Mouse (Mus musculus) inflammation-experienced regulatory T-cells, adult 6 months (primary cell): ENCODE data around the gene 4930544D05Rik. TPM values are rescaled to one million over a fixed set of nuclear protein-coding genes. Genes with fewer than 3 reads are reported as not detected.

Source experiments
- ATAC-seq: one replicate; pipeline ENCODE4 v1.8.0; 2017
- polyA plus RNA-seq, 3 experiments: library from polyadenylated mRNA; unstranded; fragments of 100-300 nt; shearing (Covaris generic); gene quantifications; one replicate each; pipeline ENCODE4 v1.2.1; 2017

Gene 4930544D05Rik
- polyA plus RNA-seq, 3 experiments from 2014 or later, result not detected

DNA sequence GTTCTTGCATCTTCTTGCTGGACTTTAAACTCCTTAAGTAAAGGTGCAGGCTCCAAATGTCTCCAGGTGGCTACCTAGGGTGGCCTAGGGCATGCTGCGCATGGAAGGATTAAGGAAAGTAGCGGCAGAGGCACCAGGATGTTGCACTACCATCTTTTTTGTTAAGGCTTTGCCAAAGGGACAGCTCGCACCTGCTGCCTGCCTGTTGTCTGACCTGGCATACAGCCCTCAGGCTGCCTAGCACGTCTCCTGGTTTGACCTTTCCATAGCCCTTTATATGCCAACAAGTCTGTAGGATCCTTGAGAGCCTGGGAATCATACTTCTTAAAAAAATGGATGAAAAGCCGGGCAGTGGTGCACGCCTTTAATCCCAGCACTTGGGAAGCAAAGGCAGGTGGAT is 27.4 kb downstream of the 4930544D05Rik start:
- no peak for ATAC-seq

- ATAC-seq, result no peak
Observed at GRCm38 (mm10) chr11:70644564-70645103, 29.0 kb downstream of the 4930544D05Rik start.

DNA sequence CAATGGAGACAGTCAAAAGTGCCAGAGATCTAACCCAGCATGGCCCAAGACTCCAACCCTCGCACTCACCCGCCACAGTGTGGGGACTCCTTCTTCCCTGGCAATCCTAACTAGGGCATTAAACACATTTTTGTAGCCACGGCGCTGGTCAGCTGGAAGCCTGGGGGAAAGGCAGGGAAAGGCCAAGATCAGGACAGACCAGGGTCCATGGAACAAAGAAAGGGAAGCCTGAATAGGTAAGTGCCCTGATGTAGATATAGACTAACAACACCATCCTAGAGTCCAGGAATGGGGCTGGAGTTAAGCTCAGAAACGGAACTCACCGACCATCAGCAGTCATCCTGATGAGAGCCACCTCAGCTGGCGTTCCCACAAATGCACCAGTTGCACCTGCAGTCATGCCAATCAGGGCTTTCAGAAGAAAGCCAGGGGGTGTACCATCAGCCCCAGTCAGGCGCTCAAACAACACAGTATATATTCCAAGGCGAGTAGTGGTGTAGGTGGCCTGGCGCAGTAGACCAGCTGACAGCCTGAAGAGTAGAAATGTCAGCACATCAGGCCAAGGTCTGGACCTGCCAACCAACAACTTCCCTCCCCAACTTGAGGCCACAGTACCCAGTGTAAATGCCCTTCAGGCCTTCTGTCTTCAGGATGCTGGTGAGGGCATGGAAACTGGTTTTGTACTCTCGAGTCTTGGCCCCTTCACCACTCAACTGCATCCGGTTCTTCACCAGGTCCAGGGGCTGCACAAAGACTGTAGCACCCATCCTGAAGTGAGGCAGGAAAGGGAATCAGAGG is 30.0 kb downstream of the 4930544D05Rik start:
- no peak for ATAC-seq

DNA sequence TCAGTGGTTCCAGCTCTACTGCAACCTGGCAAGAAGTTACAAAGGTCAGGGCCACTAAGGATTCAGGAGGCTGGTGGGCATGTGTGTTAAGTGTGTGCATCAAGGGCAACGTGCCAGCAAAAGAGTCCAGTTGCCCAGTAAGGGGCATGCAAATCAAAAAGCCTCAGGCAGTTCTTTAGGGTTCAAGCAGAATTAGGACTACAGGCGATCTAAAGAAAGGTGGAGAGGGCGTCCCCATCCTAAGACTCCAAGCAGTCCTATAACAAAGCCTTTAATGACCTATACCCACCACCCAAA is 30.6 kb downstream of the 4930544D05Rik start:
- ATAC-seq, result no peak

- peak; percentile 77 for ATAC-seq
Observed at GRCm38 (mm10) chr11:70646691-70647650, 31.3 kb downstream of the 4930544D05Rik start, which contains the start of the genes Rnf167 and Slc25a11. Gene Rnf167 (plus strand): TSS chr11:70647235. Gene Slc25a11 (minus strand): TSS chr11:70647479.

GRCm38 (mm10) chr11:70647716-70648420 is 32.2 kb downstream of the 4930544D05Rik start:
- no peak for ATAC-seq

GRCm38 (mm10) chr11:70648512-70648911 is 32.9 kb downstream of the 4930544D05Rik start:
- ATAC-seq, result no peak

DNA sequence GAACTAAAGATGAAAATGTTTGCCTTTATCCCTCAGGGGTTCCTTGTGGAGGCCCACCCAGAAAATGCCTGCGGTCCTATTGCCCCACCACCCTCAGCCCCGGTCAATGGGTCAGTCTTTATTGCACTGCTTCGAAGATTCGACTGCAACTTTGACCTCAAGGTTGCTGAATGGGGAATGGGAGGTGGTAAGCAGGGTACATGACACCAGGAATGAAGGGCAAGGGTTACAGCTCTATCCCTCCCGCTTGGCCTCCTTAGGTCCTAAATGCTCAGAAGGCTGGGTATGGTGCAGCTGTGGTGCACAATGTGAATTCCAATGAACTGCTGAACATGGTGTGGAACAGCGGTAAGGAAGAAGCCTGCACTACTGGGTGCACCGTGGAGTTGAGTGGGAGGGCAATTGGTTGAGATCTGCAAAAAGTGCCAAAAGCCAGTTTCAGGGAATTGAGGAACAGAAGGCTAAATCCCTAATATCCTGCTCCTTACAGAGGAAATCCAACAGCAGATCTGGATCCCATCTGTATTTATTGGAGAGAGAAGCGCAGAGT is 33.6 kb downstream of the 4930544D05Rik start:
- ATAC-seq, result no peak

- peak; percentile 49 for ATAC-seq
Observed at GRCm38 (mm10) chr11:70650322-70651175, 34.9 kb downstream of the 4930544D05Rik start.

DNA sequence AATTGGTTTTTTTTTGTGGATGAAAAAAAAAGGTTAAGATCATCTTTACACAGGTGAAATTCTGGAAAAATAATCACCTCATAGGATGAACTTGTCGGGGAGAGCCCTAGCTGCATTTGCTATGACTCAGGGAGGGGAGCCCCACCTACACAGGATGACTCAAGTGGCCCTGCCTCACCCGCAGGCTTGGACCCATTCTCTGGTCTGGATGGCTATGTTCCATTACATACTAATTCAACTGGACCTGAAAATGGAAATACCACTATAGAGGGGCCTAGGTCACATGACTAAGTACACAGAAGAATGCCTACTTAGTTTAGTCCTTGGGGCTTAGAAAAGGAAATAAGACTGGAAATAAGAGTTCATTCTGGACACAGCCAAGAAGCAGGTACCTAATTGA is 35.7 kb downstream of the 4930544D05Rik start:
- ATAC-seq, result no peak

DNA sequence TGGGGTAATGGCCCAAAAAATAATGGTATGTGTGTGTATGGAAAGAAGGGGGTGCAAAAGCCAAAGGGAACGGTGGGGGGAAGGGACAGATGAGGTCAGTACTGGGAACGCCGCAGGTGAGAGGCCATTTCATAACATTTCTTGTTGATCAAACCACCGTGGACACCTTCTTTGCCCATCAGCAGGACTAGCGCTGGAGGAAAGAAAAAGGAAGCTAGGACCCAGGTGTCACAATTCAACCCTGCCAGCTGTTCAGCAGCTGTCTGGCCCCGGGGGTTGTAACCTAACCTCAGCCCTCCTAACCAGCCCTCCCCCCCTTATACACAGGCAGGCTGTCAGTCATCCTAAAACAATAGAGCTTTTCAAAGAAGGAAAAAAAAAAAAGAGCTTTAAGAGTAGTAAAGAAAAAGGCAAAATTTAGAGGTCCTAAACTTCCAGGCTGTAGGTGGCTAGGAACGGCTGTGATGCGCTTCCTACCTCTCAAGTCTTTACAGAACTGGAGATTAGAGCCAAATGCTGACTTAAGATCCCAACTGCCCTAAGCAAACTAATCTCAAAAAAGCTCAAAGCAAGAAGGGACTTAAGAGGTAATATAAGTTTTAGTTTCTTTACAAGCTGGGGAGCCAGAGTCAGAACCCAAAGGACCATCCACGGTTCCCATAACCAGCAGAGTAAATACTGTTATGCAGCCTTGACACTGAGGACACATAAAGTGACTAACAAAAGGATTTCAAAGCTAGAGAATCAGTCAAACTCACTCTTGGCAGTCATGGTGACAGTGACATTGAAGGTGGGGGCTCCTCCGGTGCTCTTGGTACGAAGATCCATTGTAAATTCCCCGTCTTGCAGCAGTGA is 36.6 kb downstream of the 4930544D05Rik start:
- no peak for ATAC-seq

- ATAC-seq, result no peak
Observed at GRCm38 (mm10) chr11:70652884-70653344, 37.3 kb downstream of the 4930544D05Rik start.

GRCm38 (mm10) chr11:70653345-70654197 is 37.9 kb downstream of the 4930544D05Rik start:
- no peak for ATAC-seq

GRCm38 (mm10) chr11:70654198-70654922 is 38.7 kb downstream of the 4930544D05Rik start, which contains the start of gene Pfn1:
Gene Pfn1 (minus strand): TSS chr11:70654644.
- ATAC-seq, result peak; percentile 45

DNA sequence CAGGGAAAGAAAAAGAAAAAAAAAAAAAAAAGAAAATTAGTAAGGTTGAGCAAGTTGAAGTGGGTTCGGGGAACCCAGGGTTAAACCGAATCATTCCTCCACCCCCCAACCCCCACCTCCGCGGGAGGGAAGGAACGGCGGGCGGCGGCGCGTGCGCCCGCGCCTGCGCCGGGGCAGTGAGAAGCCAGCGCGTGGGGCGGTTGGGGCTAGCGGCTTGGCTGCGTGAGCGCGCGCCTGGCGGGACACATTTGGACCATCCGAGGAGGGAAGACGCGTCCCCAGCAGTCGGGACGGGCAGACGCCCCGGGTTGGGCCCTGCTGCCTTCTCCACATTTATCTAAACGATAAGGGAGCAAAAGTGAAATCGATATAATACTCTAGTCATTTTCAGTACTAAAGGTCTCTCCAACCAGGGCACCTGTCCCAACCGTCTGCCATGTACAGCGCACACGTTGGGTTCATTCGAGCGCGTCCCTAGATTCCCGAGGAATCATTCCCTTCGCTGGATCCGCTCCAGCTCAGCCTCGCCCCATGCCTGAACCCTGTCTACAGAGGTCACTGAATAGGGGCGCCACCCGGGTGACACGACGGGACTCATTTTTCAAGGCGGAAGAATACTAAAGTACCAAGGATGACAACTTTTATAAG is 39.4 kb downstream of the 4930544D05Rik start:
- peak; percentile 27 for ATAC-seq

DNA sequence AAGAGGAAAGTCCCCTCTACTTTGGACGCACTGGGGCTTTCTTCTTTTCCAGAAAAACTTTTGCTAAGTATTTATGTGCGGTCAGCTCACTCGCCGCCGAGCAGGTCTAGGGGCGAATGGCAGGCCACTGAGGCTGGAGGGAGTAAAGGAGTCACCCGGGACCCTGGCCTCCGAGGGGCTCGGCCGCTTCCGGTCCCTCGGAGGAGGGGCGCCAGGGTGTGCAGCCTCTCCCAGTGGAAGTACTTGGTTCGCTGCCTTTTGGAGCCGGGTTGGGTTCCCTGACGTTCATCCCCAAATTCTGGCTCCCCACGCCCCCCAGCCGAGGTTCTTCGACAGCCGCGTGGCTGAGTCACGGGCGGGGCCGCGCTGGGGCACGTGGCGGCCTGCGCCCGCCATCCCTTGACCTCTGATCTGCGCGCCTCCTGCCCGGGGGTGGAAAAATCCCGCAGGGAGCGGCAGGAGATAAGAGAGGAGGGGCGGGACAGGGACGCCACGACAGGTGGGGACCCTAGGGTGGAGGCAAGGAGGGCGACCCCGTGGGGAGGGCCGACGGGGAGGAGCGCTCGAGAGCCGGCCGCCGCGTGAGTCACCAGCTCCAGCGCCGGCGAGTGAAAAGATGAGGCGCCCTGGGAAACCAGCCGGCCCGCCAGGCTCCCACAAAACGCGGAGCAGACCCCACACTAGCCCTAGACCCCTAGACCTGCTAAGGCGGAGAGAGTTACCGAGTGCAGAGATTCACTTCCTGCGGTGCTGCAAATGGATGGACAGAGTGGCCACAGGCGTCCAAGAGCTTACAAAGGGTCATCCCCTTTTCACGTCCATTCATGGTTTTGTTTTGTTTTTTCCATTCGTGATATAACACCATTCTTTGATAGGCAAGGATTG is 40.2 kb downstream of the 4930544D05Rik start:
- peak; percentile 9 for ATAC-seq
